Mouse (Mus musculus) ES-Bruce4 (cell line): ENCODE measurements at regions not wholly inside any gene's neighbourhood (a gene's known extent, or its start where the extent isn't known, plus 50 kb on each side); places are given as distances from the start of the nearest gene placed in this dataset.

Experiments used
- CTCF ChIP-seq: IDR thresholded peaks from one replicate; pipeline ENCODE4 v1.8.1; 2011; ENCODE audit warnings: low read depth, low read length
- POLR2A ChIP-seq: IDR thresholded peaks from one replicate; pipeline ENCODE4 v1.8.1; 2011; ENCODE audit warnings: low read length; ENCODE audit not compliant: insufficient read depth

GRCm38 (mm10) chr15:61787046-61787445 is 864.2 kb upstream of the A1bg start:
- no peak for TF ChIP-seq CTCF
- TF ChIP-seq POLR2A = no peak
